Mouse (Mus musculus): ENCODE measurements around the gene Acot3. TPM values are rescaled to one million over a fixed set of nuclear protein-coding genes. Genes with fewer than 3 reads are reported as not detected.
"Not testable (repeated sequence)": the region's sequence is repeated elsewhere in the genome, so short reads cannot be mapped to it uniquely, and the experiment has no call there.

The Acot3 gene
- total RNA-seq, 2 experiments from 2014 or later = 3.2 to 3.6 TPM

DNA sequence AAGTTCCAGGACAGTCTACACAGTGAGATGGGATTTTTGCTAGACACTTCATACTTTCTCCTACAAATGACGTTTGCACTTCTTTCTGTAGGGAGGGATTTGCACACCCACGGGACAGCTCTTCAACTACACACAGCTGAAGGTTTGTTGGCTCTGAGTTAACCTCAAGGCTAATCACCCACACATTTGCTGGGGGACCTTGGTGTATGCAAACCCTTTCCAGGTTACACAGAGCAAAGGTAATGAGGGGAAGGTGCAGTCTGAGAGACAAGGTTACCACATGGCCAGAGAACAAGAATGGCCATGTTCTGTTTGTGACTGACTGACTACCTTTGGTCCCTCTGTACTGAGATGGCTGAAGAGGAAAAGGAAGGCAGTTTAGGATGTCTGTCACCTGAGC lies 31.9 kb downstream of the Acot3 start:
- DNase-seq (ENCODE audit: low spot score in 2 of 2) = no peak
- intact Hi-C loops (cut with DNase I) = no loop called here

DNA sequence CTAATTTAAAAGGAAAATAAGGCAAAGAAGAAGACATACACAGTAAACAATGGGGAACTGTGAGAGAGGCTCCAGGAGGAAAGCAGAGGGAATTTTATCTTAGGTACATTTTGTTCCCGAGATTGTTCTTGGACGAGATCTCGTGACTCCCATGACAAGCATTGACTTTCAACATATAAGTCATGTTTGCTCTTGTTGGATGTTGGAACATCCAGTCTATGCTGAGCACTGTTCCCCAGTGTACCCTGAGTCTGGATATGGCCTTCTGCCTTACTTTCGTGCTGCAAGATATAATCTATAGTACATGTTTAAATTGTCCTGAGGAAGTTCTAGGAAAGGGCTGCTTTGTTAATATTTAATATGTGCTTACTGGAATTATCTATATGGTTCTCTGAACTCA lies 32.6 kb downstream of the Acot3 start:
- intact Hi-C loops (cut with DNase I) = no loop called here
- DNase-seq (ENCODE audit: low spot score in 2 of 2) = no peak

DNA sequence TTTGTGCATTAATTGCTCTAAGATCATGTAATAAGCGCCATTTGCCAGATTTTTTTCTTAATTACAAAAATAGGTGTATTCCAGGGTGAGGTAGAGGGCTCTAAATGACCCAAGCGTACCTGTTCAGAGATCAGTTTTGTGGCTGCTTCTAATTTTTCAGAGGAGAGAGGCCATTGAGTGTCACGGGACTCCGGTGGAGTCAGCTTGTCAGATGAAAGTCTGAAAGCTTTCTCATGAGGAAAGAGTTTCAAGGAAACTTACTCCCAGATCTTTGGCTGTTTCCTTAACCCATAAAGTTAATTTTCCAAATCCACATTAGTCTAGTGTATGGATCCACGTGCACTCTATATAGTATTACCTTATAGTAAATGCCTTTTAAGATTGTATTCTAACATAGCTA lies 42.7 kb downstream of the Acot3 start:
- intact Hi-C loops (cut with DNase I); DNase-seq (ENCODE audit: low spot score in 2 of 2): not testable (repeated sequence)

DNA sequence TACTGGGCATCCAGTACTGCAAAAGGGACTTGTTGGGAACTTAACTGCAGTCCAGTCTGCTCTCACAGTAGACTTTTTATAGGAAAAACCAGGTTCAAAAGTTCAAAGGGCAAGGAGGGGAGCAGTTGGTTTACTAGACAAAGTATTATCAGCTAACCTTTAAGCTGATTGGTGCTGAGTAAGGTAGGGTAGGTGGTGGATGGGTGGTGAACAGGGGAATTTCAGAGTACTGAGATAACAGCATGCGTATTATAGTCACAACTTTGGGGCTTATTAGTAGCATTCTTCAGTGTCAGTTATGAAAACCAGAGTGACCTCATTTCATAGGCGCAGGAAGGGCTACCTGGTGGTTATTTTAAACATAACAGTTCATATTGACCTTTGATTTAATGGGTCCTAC lies 47.7 kb downstream of the Acot3 start:
- intact Hi-C loops (cut with DNase I) = no loop called here
- no peak for DNase-seq (ENCODE audit: low spot score in 2 of 2)

DNA sequence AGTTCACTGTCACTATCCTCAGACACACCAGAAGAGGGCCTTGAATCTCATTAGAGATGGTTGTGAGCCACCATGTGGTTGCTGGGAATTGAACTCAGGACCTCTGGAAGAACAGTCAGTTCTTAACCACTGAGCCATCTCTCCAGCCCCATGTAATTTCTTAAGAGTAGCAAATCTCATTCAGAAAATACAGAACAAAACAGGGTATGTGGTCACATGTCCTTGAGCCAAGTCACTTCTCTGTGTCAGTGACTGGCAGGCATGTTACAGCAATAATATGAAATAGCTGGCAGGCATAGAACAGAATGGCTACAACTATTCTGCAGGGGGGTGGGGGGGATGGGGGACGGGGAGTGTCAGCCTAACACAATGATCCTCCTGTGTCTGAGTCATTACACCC lies 48.1 kb downstream of the Acot3 start:
- intact Hi-C loops (cut with DNase I) = no loop called here
- DNase-seq (ENCODE audit: low spot score in 2 of 2) = no peak

DNA sequence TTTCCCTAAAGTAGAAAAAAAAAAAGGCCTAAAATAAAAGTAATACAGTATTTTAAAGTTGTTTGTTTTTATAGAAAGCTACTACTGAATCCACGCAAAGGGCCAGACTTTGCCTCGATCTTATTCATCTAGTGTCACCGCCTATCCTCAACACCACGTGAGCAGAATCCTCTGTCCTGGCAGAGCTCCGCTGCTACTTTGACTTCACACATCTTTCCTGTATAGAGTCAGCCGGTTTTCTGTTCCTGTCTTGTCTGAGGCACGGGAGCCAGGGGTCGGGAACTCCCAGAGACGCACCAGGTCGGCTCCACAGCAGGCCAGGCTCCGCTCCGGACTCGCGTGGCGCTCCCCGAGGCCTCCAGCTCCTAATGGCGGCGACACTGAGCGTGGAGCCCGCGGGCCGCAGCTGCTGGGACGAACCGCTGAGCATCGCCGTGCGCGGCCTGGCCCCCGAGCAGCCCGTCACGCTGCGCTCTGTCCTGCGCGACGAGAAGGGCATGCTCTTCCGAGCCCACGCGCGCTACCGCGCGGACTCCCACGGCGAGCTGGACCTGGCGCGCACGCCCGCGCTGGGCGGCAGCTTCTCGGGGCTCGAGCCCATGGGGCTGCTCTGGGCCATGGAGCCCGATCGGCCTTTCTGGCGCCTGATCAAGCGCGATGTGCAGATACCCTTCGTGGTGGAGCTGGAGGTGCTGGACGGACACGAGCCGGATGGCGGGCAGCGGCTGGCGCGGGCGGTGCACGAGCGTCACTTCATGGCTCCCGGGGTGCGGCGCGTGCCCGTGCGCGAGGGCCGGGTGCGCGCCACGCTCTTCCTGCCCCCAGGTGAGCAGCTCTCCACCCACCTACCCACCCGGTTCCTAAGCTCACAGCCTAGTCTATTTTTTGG lies 48.9 kb downstream of the Acot3 start, which contains the start of gene Acot6:
TSS of gene Acot6 (plus strand) at position 51 of the 889 bp plus-strand sequence.
- intact Hi-C loops (cut with DNase I) = not testable (repeated sequence)
- DNase-seq (ENCODE audit: low spot score in 2 of 2) = peak; percentile 47 to 48

DNA sequence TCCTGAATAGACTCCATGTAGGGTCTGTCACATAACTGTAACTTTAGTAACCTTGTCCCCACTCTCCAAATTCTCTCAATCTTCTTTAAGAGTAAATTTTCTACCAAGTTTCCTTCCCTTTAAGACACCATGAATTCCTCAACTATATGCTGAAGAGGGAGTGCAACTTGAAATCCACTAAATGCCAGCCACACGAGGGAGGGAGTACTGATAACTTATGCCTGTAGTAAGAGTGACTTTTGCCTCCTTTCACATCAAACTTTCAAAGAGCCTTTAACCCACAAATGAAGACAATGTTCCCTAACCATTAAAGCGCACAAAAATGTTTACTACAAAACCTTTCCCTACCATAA lies 49.5 kb downstream of the Acot3 start:
- intact Hi-C loops (cut with DNase I) = no loop called here
- no peak for DNase-seq (ENCODE audit: low spot score in 2 of 2)

DNA sequence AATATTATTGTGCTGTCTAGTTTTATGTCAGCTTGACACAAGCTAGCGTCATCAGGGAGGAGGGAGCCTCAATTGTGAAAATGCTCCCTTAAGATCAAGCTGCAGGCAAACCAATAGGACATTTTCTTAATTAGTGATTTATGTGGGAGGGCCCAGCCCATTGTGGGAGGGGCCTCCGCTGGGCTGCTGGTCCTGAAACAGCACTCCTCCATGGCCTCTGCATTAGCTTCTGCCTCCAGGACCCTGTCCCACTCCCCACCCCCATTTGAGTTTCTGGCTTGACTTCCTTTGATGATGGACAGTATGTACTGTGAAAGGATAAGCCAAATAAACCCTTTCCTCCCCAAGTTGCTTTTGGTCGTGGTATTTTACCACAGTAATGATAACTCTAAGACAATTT lies 55.1 kb downstream of the Acot3 start:
- DNase-seq (ENCODE audit: low spot score in 2 of 2) = no peak
- intact Hi-C loops (cut with DNase I) = no loop called here

DNA sequence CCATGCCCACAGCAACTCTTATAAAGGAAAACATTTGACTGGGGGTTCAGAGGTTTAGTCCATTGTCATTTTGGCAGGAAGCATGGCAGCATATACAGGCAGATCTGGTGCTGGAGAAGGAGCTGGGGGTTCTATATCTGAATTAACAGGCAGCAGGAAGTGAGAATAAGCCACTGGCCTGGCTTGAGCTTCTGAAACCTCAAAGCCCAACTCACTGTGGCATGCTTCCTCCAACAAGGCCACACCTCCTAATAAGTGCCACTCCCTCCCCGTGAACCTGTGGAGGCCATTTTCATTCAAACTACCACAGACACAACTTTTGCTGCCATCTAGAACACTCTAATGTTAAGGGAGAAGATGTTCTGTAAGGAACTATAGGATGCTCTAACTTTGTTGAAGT lies 55.7 kb downstream of the Acot3 start:
- no peak for DNase-seq (ENCODE audit: low spot score in 2 of 2)
- intact Hi-C loops (cut with DNase I) = no loop called here

DNA sequence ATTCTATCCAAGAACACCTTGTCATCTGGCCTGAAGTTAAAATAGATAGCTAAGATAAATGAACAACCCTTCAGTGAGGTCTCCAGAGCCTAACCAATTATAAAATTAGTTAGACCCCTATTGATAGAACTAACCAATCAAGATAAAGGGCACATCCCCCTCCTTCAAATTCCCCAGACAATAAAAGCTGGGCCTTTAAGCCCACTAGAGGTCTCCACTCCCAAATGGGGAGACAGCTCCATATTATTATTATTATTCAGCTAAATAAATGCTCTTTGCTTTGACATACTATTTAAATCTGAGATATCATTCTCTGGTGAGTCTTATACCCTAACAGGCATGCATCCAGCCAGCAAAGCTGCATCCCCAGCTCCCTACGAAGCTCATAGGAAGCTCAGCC lies 58.0 kb downstream of the Acot3 start:
- DNase-seq (ENCODE audit: low spot score in 2 of 2) = no peak
- intact Hi-C loops (cut with DNase I) = no loop called here

Other genes with a start within 250 kb of the Acot3 start
- gene Numb, start 130.2 kb upstream of the Acot3 start, total RNA-seq (2021) = 10 to 100 TPM; 59.4 to 76.9 TPM
- 10 to 100 TPM; 14.7 to 20.1 TPM for gene Riox1, start 101.5 kb upstream of the Acot3 start, total RNA-seq (2021)
- not detected for gene Heatr4, start 67.3 kb upstream of the Acot3 start, total RNA-seq (2021)
- 10 to 100 TPM; 10.7 TPM for gene Acot2, start 64.3 kb upstream of the Acot3 start, total RNA-seq (2021)
- 10 to 100 TPM; 10.3 to 18.9 TPM for gene Acot1, start 42.7 kb upstream of the Acot3 start, total RNA-seq (2021)
- gene Acot4, start 13.8 kb upstream of the Acot3 start, total RNA-seq (2021) = 1 to 10 TPM; 2.1 to 2.8 TPM
- not detected for gene Gm49366, start 13.2 kb upstream of the Acot3 start, total RNA-seq (2021)
- 1 to 10 TPM; 4.9 to 6.2 TPM for gene Acot5, start 17.2 kb downstream of the Acot3 start, total RNA-seq (2021)
- gene Acot6, start 48.5 kb downstream of the Acot3 start, total RNA-seq (2021) = 1 to 10 TPM; 3.6 to 3.7 TPM
- 100 to 1,000 TPM in 1 of 2 experiments, 10 to 100 TPM in 1; 86.7 to 102 TPM for gene Dnal1, start 62.2 kb downstream of the Acot3 start, total RNA-seq (2021)
- 1 to 10 TPM; 3.6 to 6.0 TPM for gene Pnma1, start 96.3 kb downstream of the Acot3 start, total RNA-seq (2021)
- 10 to 100 TPM; 17.2 to 18.5 TPM for gene Elmsan1, start 166.7 kb downstream of the Acot3 start, total RNA-seq (2021)
- 10 to 100 TPM; 34.5 to 39.6 TPM for gene Ptgr2, start 233.1 kb downstream of the Acot3 start, total RNA-seq (2021)

All from left cerebral cortex, postnatal 36 days (tissue).